Comparison of ENCODE assay signal across 8 mouse cellular contexts in genomic region chr1:181211403-181211919, GRCm38 (mm10). TPM values are rescaled to one million over a fixed set of nuclear protein-coding genes. Genes with fewer than 3 reads are reported as not detected.
DNase-seq lines count a peak whose midpoint lies in the region; ATAC-seq and TF ChIP-seq lines count a peak whose summit lies in the region.

No protein-coding gene starts in this region.

- H3K27ac ChIP-seq in heart, embryonic 16.5 days (ENCODE audit: low read length) = peak overlapping the region; percentile 96
- peak overlapping the region; percentile 96 for H3K27ac ChIP-seq in liver, embryonic 11.5 days (ENCODE audit: low read depth, low read length)
- H3K27ac ChIP-seq in olfactory bulb, adult 2 months (ENCODE audit: insufficient read depth, low read depth, low read length) = 0 out of 2 replicates have a peak overlapping the region, but pooled peaks have one; percentile 23

- H3K4me3 ChIP-seq in erythroblast, embryonic 14.5 days (replicated peaks) = peak overlapping the region; percentile 100
- peak overlapping the region; percentile 71 for H3K4me3 ChIP-seq in heart, embryonic 16.5 days (ENCODE audit: low read length)
- peak overlapping the region; percentile 87 for H3K4me3 ChIP-seq in liver, embryonic 11.5 days (ENCODE audit: low read depth, low read length)
- peak overlapping the region; percentile 79 for H3K4me3 ChIP-seq in olfactory bulb, adult 2 months (ENCODE audit: insufficient read depth, low read depth, low read length)

- H3K9ac ChIP-seq in heart, embryonic 16.5 days (ENCODE audit: low read length) = peak overlapping the region; percentile 99
- peak overlapping the region; percentile 98 for H3K9ac ChIP-seq in liver, embryonic 11.5 days (ENCODE audit: low read depth, low read length)

- ATAC-seq in erythroblast, adult 5-6 weeks (replicated peaks; ENCODE audit: low FRiP score, poor library complexity, severe bottlenecking) = no peak
- ATAC-seq in heart, embryonic 16.5 days (replicated peaks; ENCODE audit: extremely low read depth, insufficient read depth, low FRiP score) = peak; percentile 26
- peak; percentile 11 for ATAC-seq in liver, embryonic 11.5 days (replicated peaks; ENCODE audit: low FRiP score)

- peaks cover 67% of the 10 kb centered on the region for H3K4me1 ChIP-seq in erythroblast, embryonic 14.5 days (ENCODE audit: control insufficient read depth)
- peaks cover 23% of the 10 kb centered on the region for H3K4me1 ChIP-seq in heart, embryonic 16.5 days (ENCODE audit: control insufficient read depth, insufficient read depth, low read length)
- H3K4me1 ChIP-seq in liver, embryonic 11.5 days (replicated peaks; ENCODE audit: control insufficient read depth, insufficient read depth, low read length) = peaks cover 25% of the 10 kb centered on the region
- H3K4me1 ChIP-seq in olfactory bulb, adult 2 months (ENCODE audit: control insufficient read depth, insufficient read depth, low read length) = peaks cover 2% of the 10 kb centered on the region; the same call in 1 of the 2 replicates

- H3K9me3 ChIP-seq in erythroblast, embryonic 14.5 days (ENCODE audit: control insufficient read depth, low read length) = no peaks in the 10 kb centered on the region
- no peaks in the 10 kb centered on the region for H3K9me3 ChIP-seq in heart, embryonic 16.5 days (replicated peaks; ENCODE audit: control insufficient read depth, low read length)
- no peaks in the 10 kb centered on the region for H3K9me3 ChIP-seq in liver, embryonic 11.5 days (ENCODE audit: control insufficient read depth, low read length)

- WGBS in heart, embryonic 16.5 days = under 1% methylated on average over 39 of the region's 72 CpGs
- WGBS in liver, embryonic 11.5 days = 1% methylated on average over 32 of the region's 72 CpGs
- WGBS in olfactory bulb, adult 2 months = 2% methylated on average over 39 of the region's 72 CpGs

- H3K4me2 ChIP-seq in heart, embryonic 16.5 days (ENCODE audit: low read depth, low read length) = peak overlapping the region; percentile 72
- peak overlapping the region; percentile 65 for H3K4me2 ChIP-seq in liver, embryonic 11.5 days

- no peak for TF ChIP-seq CTCF in olfactory bulb, adult 2 months (IDR thresholded peaks at IDR 0.05; ENCODE audit: insufficient read depth, low read depth, low read length)

- no peaks in the 10 kb centered on the region for H3K27me3 ChIP-seq in erythroblast, embryonic 14.5 days (ENCODE audit: control insufficient read depth)
- H3K27me3 ChIP-seq in heart, embryonic 16.5 days (ENCODE audit: control insufficient read depth, insufficient read depth, low read length) = no peaks in the 10 kb centered on the region
- no peaks in the 10 kb centered on the region for H3K27me3 ChIP-seq in liver, embryonic 11.5 days (replicated peaks; ENCODE audit: control insufficient read depth, insufficient read depth, low read length)

- no peak for TF ChIP-seq POLR2A in olfactory bulb, adult 2 months (IDR thresholded peaks at IDR 0.05; ENCODE audit: insufficient read depth, low read depth, low read length)

- peaks cover 86% of the 10 kb centered on the region for H3K36me3 ChIP-seq in erythroblast, embryonic 14.5 days (ENCODE audit: control insufficient read depth)
- peaks cover 7% of the 10 kb centered on the region for H3K36me3 ChIP-seq in heart, embryonic 16.5 days (ENCODE audit: control insufficient read depth, insufficient read depth)
- H3K36me3 ChIP-seq in liver, embryonic 11.5 days (ENCODE audit: control insufficient read depth, insufficient read depth, low read length) = peaks cover 11% of the 10 kb centered on the region; the same call in 1 of the 2 replicates

- peak; percentile 29 for DNase-seq in urinary bladder, postnatal 14 days (ENCODE audit: low spot score)
- no peak for DNase-seq in urinary bladder, adult 2 months (ENCODE audit: low spot score)
- peak; percentile 54 for DNase-seq in liver, embryonic 11.5 days (ENCODE audit: low spot score)
- DNase-seq in left cerebral cortex, postnatal 14 days (ENCODE audit: low spot score in 2 of 2) = no peak

- intact Hi-C loops in left cerebral cortex, postnatal 14 days (cut with DNase I) = no loop called here

RNA-seq across cellular contexts. Expression of gene Wdr26, which starts 0.3 kb away (rescaled TPM):
- polyA plus RNA-seq in erythroblast, embryonic 14.5 days (2012) = 12.7 and 17.8 TPM in 2 replicates
- 871 and 922 TPM in 2 replicates for total RNA-seq in erythroblast, adult 5-6 weeks (2015; ENCODE audit: low replicate concordance)
- 1,326 and 1,581 TPM in 2 replicates for total RNA-seq in erythroblast, adult 5-6 weeks (2017; ENCODE audit: low replicate concordance)
- 57.4 and 61.8 TPM in 2 replicates for polyA plus RNA-seq in urinary bladder, adult 2 months (2012; rRNA removed)
- 22.7 and 24.3 TPM in 2 replicates for polyA plus RNA-seq in heart, embryonic 16.5 days (2015; fragmentation: Nextera tagmentation; extraction: Ambion mirVana)
- polyA plus RNA-seq in liver, embryonic 11.5 days (2014; fragmentation: Nextera tagmentation; extraction: Ambion mirVana) = 33.8 and 40.0 TPM in 2 replicates
- polyA plus RNA-seq in olfactory bulb, adult 2 months (2012; ENCODE audit: insufficient read depth, insufficient read length, low replicate concordance, missing spikeins) = 199 and 281 TPM in 2 replicates
- total RNA-seq in left cerebral cortex, postnatal 14 days (2021) = 100 to 1,000 TPM; 119 to 126 TPM

Comparison
In these comparisons a context has a peak if more than half of its experiments do, and no peak if none do; other contexts are left out.
1. DNase-seq: peak in urinary bladder, postnatal 14 days (single experiment) and liver, embryonic 11.5 days (single experiment); none in urinary bladder, adult 2 months (single experiment) and left cerebral cortex, postnatal 14 days (0 of 2).
2. H3K27ac ChIP-seq: peak in every context shown above with its lines; median percentile 96 in heart, embryonic 16.5 days; 96 in liver, embryonic 11.5 days; 23 in olfactory bulb, adult 2 months.
3. Peak in every context shown above with its lines, with median percentiles within 50 percentile points of each other: H3K4me3 ChIP-seq.